Mouse (Mus musculus) kidney, adult 9 months (tissue): ENCODE results near the gene Ipmk.
A peak's percentile ranks its signal among the peaks of the same experiment; 100 is the strongest.
"Not testable (repeated sequence)": the region's sequence is repeated elsewhere in the genome, so short reads cannot be mapped to it uniquely, and the experiment has no call there.

Experiments used
- DNase-seq: peaks from one replicate; pipeline ENCODE4 v3.0.0; 2022

Ipmk gene

GRCm38 (mm10) chr10:71376014-71376413 is 28.5 kb downstream of the Ipmk start:
- peak; percentile 24 for DNase-seq

- DNase-seq, result no peak
Measured at GRCm38 (mm10) chr10:71380406-71380805, 32.8 kb downstream of the Ipmk start.

- peak; percentile 34 for DNase-seq
Measured at GRCm38 (mm10) chr10:71381471-71382033, 34.0 kb downstream of the Ipmk start.

GRCm38 (mm10) chr10:71382109-71382508 is 34.5 kb downstream of the Ipmk start:
- DNase-seq, result peak; percentile 35

- peak; percentile 55 for DNase-seq
Measured at GRCm38 (mm10) chr10:71382858-71383551, 35.4 kb downstream of the Ipmk start.

- not testable (repeated sequence) for DNase-seq
Measured at GRCm38 (mm10) chr10:71383552-71383924, 36.0 kb downstream of the Ipmk start.

- DNase-seq, result no peak
Measured at GRCm38 (mm10) chr10:71384159-71385044, 36.8 kb downstream of the Ipmk start.

- DNase-seq, result no peak
Measured at GRCm38 (mm10) chr10:71389311-71389710, 41.7 kb downstream of the Ipmk start.

GRCm38 (mm10) chr10:71398383-71399145 is 51.0 kb downstream of the Ipmk start:
- DNase-seq, result peak; percentile 74

GRCm38 (mm10) chr10:71399399-71399798 is 51.8 kb downstream of the Ipmk start:
- DNase-seq, result no peak

- DNase-seq, result no peak
Measured at GRCm38 (mm10) chr10:71399987-71400386, 52.4 kb downstream of the Ipmk start.

GRCm38 (mm10) chr10:71400818-71401646 is 53.5 kb downstream of the Ipmk start:
- DNase-seq, result peak; percentile 75

GRCm38 (mm10) chr10:71403638-71404037 is 56.1 kb downstream of the Ipmk start:
- no peak for DNase-seq

GRCm38 (mm10) chr10:71405523-71406217 is 58.1 kb downstream of the Ipmk start:
- DNase-seq, result no peak

GRCm38 (mm10) chr10:71409948-71410347 is 62.4 kb downstream of the Ipmk start:
- DNase-seq, result no peak

GRCm38 (mm10) chr10:71413401-71413800 is 65.8 kb downstream of the Ipmk start:
- DNase-seq, result peak; percentile 25

GRCm38 (mm10) chr10:71421531-71421930 is 74.0 kb downstream of the Ipmk start:
- no peak for DNase-seq

- DNase-seq, result peak; percentile 69
Measured at GRCm38 (mm10) chr10:71422047-71423037, 74.8 kb downstream of the Ipmk start.

- DNase-seq, result no peak
Measured at GRCm38 (mm10) chr10:71426740-71427139, 79.2 kb downstream of the Ipmk start.

- no peak for DNase-seq
Measured at GRCm38 (mm10) chr10:71427381-71427780, 79.8 kb downstream of the Ipmk start.
